Mouse (Mus musculus) CH12.LX (cell line): ENCODE data around the gene Hbp1. TPM values are rescaled to one million over a fixed set of nuclear protein-coding genes. Genes with fewer than 3 reads are reported as not detected.

Experiments
- DNase-seq: peaks from one replicate; pipeline ENCODE4 v3.0.0-alpha.2; 2013; ENCODE audit errors: extremely low read depth
- H3K27ac ChIP-seq: 2 replicates; pipeline ENCODE4 v1.5.1; 2012; ENCODE audit warnings: low read depth, mild to moderate bottlenecking, control low read depth, moderate library complexity; ENCODE audit not compliant: insufficient read depth
- H3K27me3 ChIP-seq: replicated peaks from 2 replicates; pipeline ENCODE3; 2012; ENCODE audit warnings: inconsistent platforms
- H3K36me3 ChIP-seq, 2 experiments: replicated peaks in 1 of 2; 2 replicates each; pipeline versions ENCODE3 to v1.6.1; 2012; ENCODE audit warnings: inconsistent platforms in 1 of 2, low read length in 1 of 2, mild to moderate bottlenecking in 1 of 2, mixed read lengths in 1 of 2, moderate library complexity in 1 of 2; ENCODE audit not compliant: control insufficient read depth in 1 of 2, insufficient read depth in 1 of 2
- H3K4me1 ChIP-seq, 2 experiments: 2 replicates each; pipeline ENCODE4 v1.6.1; 2012; ENCODE audit warnings: inconsistent platforms in 1 of 2, moderate library complexity in 1 of 2; ENCODE audit not compliant: insufficient read depth in 2 of 2, control insufficient read depth in 1 of 2
- H3K4me2 ChIP-seq: 2 replicates; pipeline ENCODE4 v1.6.1; 2012; ENCODE audit warnings: low read depth, mild to moderate bottlenecking, control low read depth; ENCODE audit not compliant: poor library complexity, insufficient read depth, severe bottlenecking
- H3K4me3 ChIP-seq, 3 experiments: fragments of 150-350 bp in 1 of 3; sonication (generic) in 1 of 3; replicated peaks in 1 of 3; 2 replicates each; pipeline versions ENCODE3 to v1.5.1; 2011 to 2012; ENCODE audit warnings: low read depth in 2 of 3, low read length in 2 of 3, mild to moderate bottlenecking in 2 of 3, moderate library complexity in 2 of 3, control low read depth in 1 of 3, improper control_type of control experiment in 1 of 3, inconsistent platforms in 1 of 3, mixed read lengths in 1 of 3; ENCODE audit not compliant: poor library complexity in 1 of 3
- H3K79me2 ChIP-seq: replicated peaks from 2 replicates; pipeline ENCODE4 v1.6.1; 2012; ENCODE audit warnings: mild to moderate bottlenecking, moderate library complexity; ENCODE audit not compliant: control insufficient read depth, poor library complexity, insufficient read depth, severe bottlenecking; ENCODE audit errors: extremely low read depth
- H3K9ac ChIP-seq: 2 replicates; pipeline ENCODE4 v1.6.1; 2012; ENCODE audit warnings: low read depth, mild to moderate bottlenecking, control low read depth, moderate library complexity; ENCODE audit not compliant: insufficient read depth
- H3K9me3 ChIP-seq: replicated peaks from 2 replicates; pipeline ENCODE3; 2012; ENCODE audit warnings: low read length, inconsistent platforms, mixed read lengths
- BHLHE40 ChIP-seq: IDR thresholded peaks from 2 replicates; pipeline ENCODE4 v1.6.1; 2011; ENCODE audit warnings: mild to moderate bottlenecking, low read depth, low read length, improper control_type of control experiment
- CHD1 ChIP-seq: IDR thresholded peaks from 2 replicates; pipeline ENCODE4 v1.6.1; 2012; ENCODE audit warnings: low read depth, low read length, improper control_type of control experiment, inconsistent platforms
- CHD2 ChIP-seq: IDR thresholded peaks from 2 replicates; pipeline ENCODE4 v1.6.1; 2011; ENCODE audit warnings: low read length, improper control_type of control experiment
- CTCF ChIP-seq, 2 experiments: IDR thresholded peaks in 1 of 2; conservative IDR thresholded peaks in 1 of 2; 2 replicates each; pipeline ENCODE4 v1.5.1; 2011 to 2012; ENCODE audit warnings: low read depth in 2 of 2, low read length in 2 of 2, improper control_type of control experiment in 1 of 2, inconsistent platforms in 1 of 2, mild to moderate bottlenecking in 1 of 2, moderate library complexity in 1 of 2
- E2F4 ChIP-seq: IDR thresholded peaks from 2 replicates; pipeline ENCODE4 v1.6.1; 2011; ENCODE audit warnings: low read depth, low read length, improper control_type of control experiment; ENCODE audit not compliant: insufficient replicate concordance
- ELF1 ChIP-seq: IDR thresholded peaks from 2 replicates; pipeline ENCODE4 v1.6.1; 2014; ENCODE audit warnings: low read depth, mild to moderate bottlenecking, inconsistent platforms, low read length, improper control_type of control experiment
- EP300 ChIP-seq: IDR thresholded peaks from 2 replicates; pipeline ENCODE4 v1.6.1; 2011; ENCODE audit warnings: low read length, improper control_type of control experiment
- ETS1 ChIP-seq: conservative IDR thresholded peaks from 2 replicates; pipeline ENCODE4 v1.6.1; 2012; ENCODE audit warnings: low read depth, mild to moderate bottlenecking, inconsistent platforms, low read length, improper control_type of control experiment, moderate library complexity
- GABPA ChIP-seq: IDR thresholded peaks from 2 replicates; pipeline ENCODE4 v1.6.1; 2012; ENCODE audit warnings: low read depth, low read length, improper control_type of control experiment, inconsistent platforms; ENCODE audit not compliant: insufficient replicate concordance
- HCFC1 ChIP-seq: IDR thresholded peaks from 2 replicates; pipeline ENCODE4 v1.6.1; 2012; ENCODE audit warnings: low read depth, mild to moderate bottlenecking, inconsistent platforms, low read length, improper control_type of control experiment
- JUN ChIP-seq: IDR thresholded peaks from 2 replicates; pipeline ENCODE4 v1.6.1; 2011; ENCODE audit warnings: low read depth, mild to moderate bottlenecking, low read length, improper control_type of control experiment, moderate library complexity; ENCODE audit not compliant: insufficient read depth
- JUND ChIP-seq: conservative IDR thresholded peaks from 2 replicates; pipeline ENCODE4 v1.6.1; 2011; ENCODE audit warnings: low read depth, low read length, improper control_type of control experiment
- KAT2A ChIP-seq: IDR thresholded peaks from 2 replicates; pipeline ENCODE4 v1.6.1; 2012; ENCODE audit warnings: low read length, improper control_type of control experiment, inconsistent platforms; ENCODE audit not compliant: insufficient replicate concordance
- MAFK ChIP-seq: IDR thresholded peaks from 2 replicates; pipeline ENCODE4 v1.6.1; 2011; ENCODE audit warnings: low read length, improper control_type of control experiment; ENCODE audit not compliant: insufficient replicate concordance
- MAX ChIP-seq: IDR thresholded peaks from 2 replicates; pipeline ENCODE4 v1.6.1; 2011; ENCODE audit warnings: low read length, improper control_type of control experiment
- MEF2A ChIP-seq: IDR thresholded peaks from 2 replicates; pipeline ENCODE4 v1.6.1; 2014; ENCODE audit warnings: low read depth, mild to moderate bottlenecking, inconsistent platforms, low read length, improper control_type of control experiment, borderline replicate concordance
- MYC ChIP-seq: IDR thresholded peaks from 2 replicates; pipeline ENCODE4 v1.6.1; 2011; ENCODE audit warnings: low read depth, mild to moderate bottlenecking, improper control_type of control experiment, low read length
- NELFE ChIP-seq: IDR thresholded peaks from 2 replicates; pipeline ENCODE4 v1.6.1; 2011; ENCODE audit warnings: low read depth, low read length, improper control_type of control experiment
- NRF1 ChIP-seq: IDR thresholded peaks from 2 replicates; pipeline ENCODE4 v1.6.1; 2014; ENCODE audit warnings: low read depth, mild to moderate bottlenecking, inconsistent platforms, low read length, improper control_type of control experiment, moderate library complexity
- PAX5 ChIP-seq: IDR thresholded peaks from 2 replicates; pipeline ENCODE4 v1.6.1; 2012; ENCODE audit warnings: low read length, inconsistent platforms, mixed read lengths
- POLR2A ChIP-seq: IDR thresholded peaks from 2 replicates; pipeline ENCODE4 v1.6.1; 2011; ENCODE audit warnings: low read depth, mild to moderate bottlenecking, improper control_type of control experiment, low read length
- RAD21 ChIP-seq: IDR thresholded peaks from 2 replicates; pipeline ENCODE4 v1.6.1; 2011; ENCODE audit warnings: low read depth, mild to moderate bottlenecking, low read length, improper control_type of control experiment, moderate library complexity
- UBTF ChIP-seq: IDR thresholded peaks from 2 replicates; pipeline ENCODE4 v1.6.1; 2012; ENCODE audit warnings: low read depth, mild to moderate bottlenecking, inconsistent platforms, low read length, improper control_type of control experiment, moderate library complexity
- USF2 ChIP-seq: conservative IDR thresholded peaks from 2 replicates; pipeline ENCODE4 v1.6.1; 2011; ENCODE audit warnings: low read depth, low read length, improper control_type of control experiment
- ZC3H11A ChIP-seq: IDR thresholded peaks from 2 replicates; pipeline ENCODE4 v1.6.1; 2012; ENCODE audit warnings: low read depth, mild to moderate bottlenecking, inconsistent platforms, low read length, improper control_type of control experiment
- ZKSCAN1 ChIP-seq: IDR thresholded peaks from 2 replicates; pipeline ENCODE4 v1.6.1; 2012; ENCODE audit warnings: low read depth, inconsistent platforms, low read length, improper control_type of control experiment, borderline replicate concordance
- ZNF384 ChIP-seq: IDR thresholded peaks from 2 replicates; pipeline ENCODE4 v1.6.1; 2012; ENCODE audit warnings: low read depth, low read length, improper control_type of control experiment, inconsistent platforms
- dilution Hi-C: fragments of 300-500 bp; cut with MboI; formaldehyde crosslinking; loops from 2 replicates; pipeline ENCODE4 v1.14.3; 2020; ENCODE audit warnings: low sequenced_read_pairs; ENCODE audit not compliant: extremely low pct_unique_long_range_greater_than_20kb, extremely low pct_ligation_motif_present
- in situ Hi-C: fragments of 300-500 bp; cut with MboI; formaldehyde crosslinking; loops from 3 replicates; pipeline ENCODE4 v1.14.3; 2019; ENCODE audit warnings: low sequenced_read_pairs, low pct_ligation_motif_present, low pct_unique_long_range_greater_than_20kb, mixed read lengths
- polyA plus RNA-seq: library from polyadenylated mRNA; unstranded; fragments of >175 nt; gene quantifications from 2 replicates; pipeline ENCODE4 v1.2.1, GENCODE M21; 2012; ENCODE audit warnings: low read depth; ENCODE audit not compliant: insufficient read length
- total RNA-seq, 2 experiments: library from RNA; depleted of rRNA; stranded (reverse); fragments of 300-350 nt in 1 of 2; fragments of >200 nt in 1 of 2; gene quantifications; 2 replicates each; pipeline ENCODE4 v1.2.3; 2012 to 2014

The Hbp1 gene
- total and polyA plus RNA-seq, 3 experiments = 16.0 to 24.4 (median 17.0) TPM

- TF ChIP-seq KAT2A (no peak), CHD2 (no peak)
- no peak overlapping the region for H3K27ac ChIP-seq
- no peak overlapping the region for H3K4me3 ChIP-seq
- H3K79me2 ChIP-seq = no peaks in the 10 kb centered on the region
- no peak for DNase-seq
- dilution Hi-C loops = no loop called here
- no peak overlapping the region for H3K9ac ChIP-seq
- H3K27me3 ChIP-seq = no peaks in the 10 kb centered on the region
- H3K9me3 ChIP-seq = no peaks in the 10 kb centered on the region
- peaks cover 0 to 26% of the 10 kb centered on the region in 2 experiments; a peak in 2 of 4 replicates for H3K4me1 ChIP-seq
- in situ Hi-C loops = no loop called here
- peaks cover 10 to 43% of the 10 kb centered on the region in 2 experiments for H3K36me3 ChIP-seq
- H3K4me2 ChIP-seq = no peak overlapping the region
Measured at GRCm38 (mm10) chr12:31895095-31895734, 55.1 kb downstream of the Hbp1 start.

GRCm38 (mm10) chr12:31892771-31893170 lies 57.6 kb downstream of the Hbp1 start:
- no peaks in the 10 kb centered on the region for H3K27me3 ChIP-seq
- TF ChIP-seq NELFE (no peak), USF2 (no peak), CTCF (conservative IDR thresholded peaks at IDR 0.05 in 1 of 2, IDR thresholded peaks at IDR 0.05 in 1 of 2; ENCODE audit: low read depth in 2 of 2, low read length in 2 of 2) (no peak), ZNF384 (no peak), RAD21 (no peak), ZKSCAN1 (no peak), UBTF (no peak)
- no peak overlapping the region for H3K9ac ChIP-seq
- no peaks in the 10 kb centered on the region for H3K9me3 ChIP-seq
- H3K4me2 ChIP-seq = no peak overlapping the region
- H3K36me3 ChIP-seq = peaks cover 15 to 52% of the 10 kb centered on the region in 2 experiments
- in situ Hi-C loops = no loop called here
- H3K4me1 ChIP-seq = peaks cover 0 to 20% of the 10 kb centered on the region in 2 experiments; a peak in 2 of 4 replicates
- no peak overlapping the region for H3K4me3 ChIP-seq
- dilution Hi-C loops = no loop called here
- H3K79me2 ChIP-seq = no peaks in the 10 kb centered on the region
- no peak overlapping the region for H3K27ac ChIP-seq
- DNase-seq = no peak

GRCm38 (mm10) chr12:31892079-31892478 lies 58.3 kb downstream of the Hbp1 start:
- Histone ChIP-seq H3K9me3 (no peaks in the 10 kb centered on the region), H3K27ac (no peak overlapping the region), H3K4me2 (no peak overlapping the region), H3K27me3 (no peaks in the 10 kb centered on the region), H3K79me2 (no peaks in the 10 kb centered on the region), H3K4me3 (no peak overlapping the region), H3K9ac (no peak overlapping the region), H3K36me3 (peaks cover 13 to 53% of the 10 kb centered on the region in 2 experiments), H3K4me1 (peaks cover 0 to 20% of the 10 kb centered on the region in 2 experiments; a peak in 2 of 4 replicates)
- dilution Hi-C loops (no loop called here), in situ Hi-C loops (no loop called here)
- DNase-seq = no peak
- TF ChIP-seq PAX5 = no peak
- no peak for TF ChIP-seq RAD21
- TF ChIP-seq NRF1 = no peak
- no peak for TF ChIP-seq MAX
- no peak for TF ChIP-seq POLR2A
- no peak for TF ChIP-seq ZC3H11A
- TF ChIP-seq ELF1 = no peak
- no peak for TF ChIP-seq BHLHE40
- no peak for TF ChIP-seq JUND
- no peak for TF ChIP-seq HCFC1
- no peak for TF ChIP-seq MEF2A
- no peak for TF ChIP-seq E2F4
- TF ChIP-seq MAFK = no peak
- no peak for TF ChIP-seq ETS1
- TF ChIP-seq CHD1 = no peak
- no peak for TF ChIP-seq JUN
- TF ChIP-seq GABPA = no peak
- TF ChIP-seq MYC = no peak
- no peak for TF ChIP-seq EP300
